In the genomic region with DNA sequence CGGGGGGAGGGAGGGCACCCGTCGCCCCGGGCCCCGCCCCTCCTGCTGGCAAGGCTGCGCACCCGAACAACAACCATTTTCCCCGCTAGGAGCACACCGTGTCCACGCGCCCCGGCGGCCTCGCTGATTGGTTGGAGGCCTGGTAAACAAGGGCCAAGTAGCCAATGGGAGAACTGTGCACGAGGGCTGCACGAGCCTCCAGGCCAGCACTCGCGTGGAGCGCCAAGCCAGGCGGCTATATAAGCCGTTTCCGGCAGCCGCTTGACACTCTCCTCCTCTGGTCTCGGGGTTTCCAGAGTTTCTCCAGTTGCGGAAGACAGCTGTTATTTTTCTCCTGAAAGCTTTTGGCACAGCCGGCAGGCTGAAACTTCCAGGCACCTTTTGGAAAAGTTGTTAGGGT, we compare ENCODE assay signal across 8 mouse cellular contexts. TPM values are rescaled to one million over a fixed set of nuclear protein-coding genes. Genes with fewer than 3 reads are reported as not detected.
A peak's percentile ranks its signal among the peaks of the same experiment; 100 is the strongest.
DNase-seq lines count a peak whose midpoint lies in the region; ATAC-seq lines count a peak whose summit lies in the region.

Txnip (plus strand) TSS at position 264 of the 400 bp plus-strand sequence.

- H3K4me2 ChIP-seq in hindbrain, embryonic 16.5 days (ENCODE audit: low read length), result peak within 1 kb of the TSS; percentile 84

- peak within 1 kb of the TSS; percentile 68 for H3K4me3 ChIP-seq in hindbrain, embryonic 16.5 days (ENCODE audit: low read length)
- peak within 1 kb of the TSS; percentile 98 for H3K4me3 ChIP-seq in macrophage (ENCODE audit: inconsistent target)

- peaks cover 55% of the 10 kb centered on the region for H3K79me2 ChIP-seq in macrophage (ENCODE audit: inconsistent target)

- H3K4me1 ChIP-seq in hindbrain, embryonic 16.5 days (ENCODE audit: control insufficient read depth, insufficient read depth, low read depth, low read length), result peaks cover 38% of the 10 kb centered on the region

- peaks cover 8% of the 10 kb centered on the region for H3K36me3 ChIP-seq in hindbrain, embryonic 16.5 days (ENCODE audit: control insufficient read depth, insufficient read depth, low read length)
- H3K36me3 ChIP-seq in macrophage (ENCODE audit: inconsistent target), result peaks cover 17% of the 10 kb centered on the region; the same call in 1 of the 2 replicates

- peak; percentile 99 for ATAC-seq in hindbrain, embryonic 16.5 days

- H3K9ac ChIP-seq in hindbrain, embryonic 16.5 days (ENCODE audit: low read depth, low read length), result peak within 1 kb of the TSS; percentile 69

- H3K27me3 ChIP-seq in hindbrain, embryonic 16.5 days (replicated peaks; ENCODE audit: control insufficient read depth, insufficient read depth, low read length), result no peaks in the 10 kb centered on the region

- WGBS in hindbrain, embryonic 16.5 days, result 1% methylated on average over 26 of the region's 26 CpGs
- WGBS in macrophage (ENCODE audit: missing documents), result 0% methylated on average over 26 of the region's 26 CpGs

- H3K9me3 ChIP-seq in hindbrain, embryonic 16.5 days (ENCODE audit: control insufficient read depth, low read length), result no peaks in the 10 kb centered on the region

- DNase-seq in WW6 (ENCODE audit: low read depth, low spot score), result peak; percentile 98
- peak; percentile 98 to 99 for DNase-seq in cerebellum, postnatal 4 days (ENCODE audit: low spot score in 2 of 2)
- DNase-seq in gastrocnemius, adult 18-20 months (ENCODE audit: low spot score), result peak; percentile 100
- peak; percentile 94 for DNase-seq in left cerebral cortex, adult 18-20 months (ENCODE audit: low spot score in 2 of 2)
- DNase-seq in right cerebral cortex, adult 18-20 months, result peak; percentile 94
- peak; percentile 99 for DNase-seq in urinary bladder, postnatal 10 days (ENCODE audit: low spot score)

- peak within 1 kb of the TSS; percentile 74 for H3K27ac ChIP-seq in hindbrain, embryonic 16.5 days (ENCODE audit: low read depth, low read length)
- peak within 1 kb of the TSS; percentile 100 for H3K27ac ChIP-seq in macrophage

RNA-seq across cellular contexts. Expression of gene Txnip, which starts in this region (rescaled TPM):
- total RNA-seq in gastrocnemius, adult 18-20 months (2021), result 100 to 1,000 TPM; 344 to 646 TPM
- polyA plus RNA-seq in hindbrain, embryonic 16.5 days (2015; fragmentation: Nextera tagmentation; extraction: Ambion mirVana), result 51.0 and 53.6 TPM in 2 replicates
- 10 to 100 TPM; 19.4 to 25.9 TPM for total RNA-seq in left cerebral cortex, adult 18-20 months (2021)
- total RNA-seq in macrophage (2018; cell fraction: chromatin; rRNA removed), result 100 to 1,000 TPM in 9 of 26 experiments, 10 to 100 TPM in 16, 1 to 10 TPM in 1; 8.8 to 741 (median 70.0) TPM
- total RNA-seq in macrophage (2018; cell fraction: cytosol; rRNA removed), result 100 to 1,000 TPM in 16 of 26 experiments, 10 to 100 TPM in 10; 12.9 to 504 (median 163) TPM
- total RNA-seq in macrophage (2018; cell fraction: nucleus; rRNA removed), result 100 to 1,000 TPM in 11 of 26 experiments, 10 to 100 TPM in 15; 14.5 to 587 (median 82.2) TPM
- 198 to 536 TPM (median 239 TPM) in 3 replicates for polyA plus RNA-seq in macrophage (2018)

Comparison
In these comparisons a context has a peak if more than half of its experiments do, and no peak if none do; other contexts are left out.
1. Peak in every context shown above with its lines: DNase-seq, ATAC-seq, H3K4me3 ChIP-seq and H3K27ac ChIP-seq.
2. RNA of gene Txnip (total RNA-seq): 344 to 646 TPM in gastrocnemius, adult 18-20 months; 19.4 to 25.9 TPM in left cerebral cortex, adult 18-20 months; every median in the first group is over 10 times any median in the second.